Comparison of ENCODE assay signal across 9 mouse cellular contexts in the genomic region with DNA sequence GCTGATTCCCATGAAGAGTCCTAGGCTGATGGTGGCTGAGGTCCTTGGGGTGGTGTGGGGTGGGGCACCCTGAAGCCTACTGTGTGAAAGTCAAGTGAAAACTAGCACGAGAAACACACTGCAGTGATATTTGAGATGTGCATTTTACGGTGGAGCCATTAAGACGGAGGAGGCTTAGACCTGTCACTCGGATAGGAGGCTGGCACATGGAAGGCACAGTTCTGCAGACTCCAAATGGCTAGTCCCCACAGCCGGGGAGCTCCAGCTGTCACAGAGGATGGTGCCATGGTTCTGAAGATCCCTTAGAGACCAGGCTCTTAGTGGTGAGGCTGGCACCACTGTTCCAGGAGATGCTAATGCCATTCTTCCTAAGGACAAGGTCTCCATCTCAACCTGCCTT. TPM values are rescaled to one million over a fixed set of nuclear protein-coding genes. Genes with fewer than 3 reads are reported as not detected.
DNase-seq lines count a peak whose midpoint lies in the region; ATAC-seq and TF ChIP-seq lines count a peak whose summit lies in the region.
"Had no signal": no experiment of that assay in that cellular context is flagged by ENCODE, and none has a peak within 500 bp of the region (broad histone marks: within the 10 kb centered on the region; RNA-seq: fewer than 3 reads in every experiment).

No protein-coding gene starts in this region.

- no peaks in the 10 kb centered on the region for H3K9me3 ChIP-seq in kidney, postnatal 0 days (replicated peaks; ENCODE audit: low read length)
- H3K9me3 ChIP-seq in ES-Bruce4 (replicated peaks; ENCODE audit: control insufficient read depth, insufficient read depth, low read length, poor library complexity, severe bottlenecking): no peaks in the 10 kb centered on the region
- H3K9me3 ChIP-seq in hindbrain, embryonic 14.5 days (ENCODE audit: control insufficient read depth, low read length): no peaks in the 10 kb centered on the region

- peak; percentile 35; the same call in 1 of the 2 replicates for ATAC-seq in frontal cortex, adult (ENCODE audit: low TSS enrichment)
- ATAC-seq in kidney, postnatal 0 days (replicated peaks; ENCODE audit: low FRiP score, low read depth): no peak
- no peak for ATAC-seq in hindbrain, embryonic 14.5 days (ENCODE audit: low FRiP score)
- ATAC-seq: intestine, embryonic 16.5 days had no signal

- no peak for DNase-seq in frontal cortex, postnatal 25 days (ENCODE audit: low spot score in 2 of 2)
- DNase-seq in kidney, postnatal 0 days (ENCODE audit: low spot score): no peak
- DNase-seq in kidney, postnatal 10 days: no peak
- DNase-seq in hindbrain, embryonic 14.5 days (ENCODE audit: low spot score): no peak
- no peak for DNase-seq in thymus, postnatal 0 days (ENCODE audit: low spot score)
- DNase-seq in layer of hippocampus, adult 9-10 months (ENCODE audit: low spot score): no peak

- no peaks in the 10 kb centered on the region for H3K36me3 ChIP-seq in kidney, postnatal 0 days (ENCODE audit: insufficient read depth, low read length)
- H3K36me3 ChIP-seq in ES-Bruce4 (ENCODE audit: control insufficient read depth, insufficient read depth, low read length, poor library complexity, severe bottlenecking): no peaks in the 10 kb centered on the region
- peaks cover 27% of the 10 kb centered on the region for H3K36me3 ChIP-seq in hindbrain, embryonic 14.5 days (replicated peaks; ENCODE audit: control insufficient read depth, insufficient read depth)

- 38% methylated on average over 5 of the region's 5 CpGs for WGBS in kidney, postnatal 0 days
- 72% methylated on average over 5 of the region's 5 CpGs for WGBS in hindbrain, embryonic 14.5 days

- peak overlapping the region; percentile 44; the same call in 1 of the 2 replicates for H3K27ac ChIP-seq in kidney, postnatal 0 days
- 0 out of 2 replicates have a peak overlapping the region, but pooled peaks have one; percentile 24 for H3K27ac ChIP-seq in ES-Bruce4 (ENCODE audit: insufficient read depth, low read length)
- 0 out of 2 replicates have a peak overlapping the region, but pooled peaks have one; percentile 14 for H3K27ac ChIP-seq in hindbrain, embryonic 14.5 days

- H3K4me1 ChIP-seq in kidney, postnatal 0 days (replicated peaks; ENCODE audit: insufficient read depth, low read length): peaks cover 20% of the 10 kb centered on the region
- H3K4me1 ChIP-seq in ES-Bruce4 (ENCODE audit: control insufficient read depth, insufficient read depth, low read length): peaks cover 2% of the 10 kb centered on the region
- peaks cover 28% of the 10 kb centered on the region for H3K4me1 ChIP-seq in hindbrain, embryonic 14.5 days (replicated peaks; ENCODE audit: control insufficient read depth, insufficient read depth, low read length)

- H3K4me3 ChIP-seq in kidney, postnatal 0 days (replicated peaks; ENCODE audit: low read depth, low read length): no peak overlapping the region
- no peak overlapping the region for H3K4me3 ChIP-seq in ES-Bruce4 (ENCODE audit: low read depth, low read length)
- no peak overlapping the region for H3K4me3 ChIP-seq in hindbrain, embryonic 14.5 days (replicated peaks; ENCODE audit: low read length)

- no peak for TF ChIP-seq POLR2A in ES-Bruce4 (IDR thresholded peaks at IDR 0.05; ENCODE audit: insufficient read depth, low read length)

- TF ChIP-seq EP300 in ES-Bruce4 (IDR thresholded peaks at IDR 0.05; ENCODE audit: insufficient read depth, low read depth, low read length): no peak

- no peak overlapping the region for H3K9ac ChIP-seq in kidney, postnatal 0 days (ENCODE audit: low read depth, low read length)
- H3K9ac ChIP-seq in ES-Bruce4 (ENCODE audit: low read depth, poor library complexity, severe bottlenecking): no peak overlapping the region
- no peak overlapping the region for H3K9ac ChIP-seq in hindbrain, embryonic 14.5 days

- H3K4me2 ChIP-seq in kidney, postnatal 0 days (ENCODE audit: low read length): 0 out of 2 replicates have a peak overlapping the region, but pooled peaks have one; percentile 3
- no peak overlapping the region for H3K4me2 ChIP-seq in hindbrain, embryonic 14.5 days (replicated peaks)

- no peaks in the 10 kb centered on the region for H3K27me3 ChIP-seq in kidney, postnatal 0 days (ENCODE audit: insufficient read depth, low read length)
- H3K27me3 ChIP-seq in ES-Bruce4 (ENCODE audit: control insufficient read depth, insufficient read depth, low read length, poor library complexity, severe bottlenecking): no peaks in the 10 kb centered on the region
- no peaks in the 10 kb centered on the region for H3K27me3 ChIP-seq in hindbrain, embryonic 14.5 days (ENCODE audit: control insufficient read depth, insufficient read depth, low read length)

- no peak for TF ChIP-seq CTCF in kidney, postnatal 0 days (IDR thresholded peaks at IDR 0.05; ENCODE audit: low read depth)
- no peak for TF ChIP-seq CTCF in ES-Bruce4 (IDR thresholded peaks at IDR 0.05; ENCODE audit: low read depth, low read length)

RNA-seq across cellular contexts. Expression of gene Plxnb2, which starts 2.3 kb away (rescaled TPM):
- polyA plus RNA-seq in kidney, postnatal 0 days (2015; fragmentation: Nextera tagmentation; extraction: Ambion mirVana): 126 and 130 TPM in 2 replicates
- 86.1 and 96.7 TPM in 2 replicates for polyA plus RNA-seq in ES-Bruce4 (2011; ENCODE audit: insufficient read depth, insufficient read length, low read depth, missing spikeins)
- polyA plus RNA-seq in hindbrain, embryonic 14.5 days (2014; fragmentation: Nextera tagmentation; extraction: Ambion mirVana): 99.2 and 101 TPM in 2 replicates
- polyA plus RNA-seq in thymus, postnatal 0 days (2015; fragmentation: Nextera tagmentation; extraction: Ambion mirVana): 19.0 and 19.4 TPM in 2 replicates

RNA-seq across cellular contexts. Expression of gene Dennd6b, which starts 13.5 kb away (rescaled TPM):
- polyA plus RNA-seq in kidney, postnatal 0 days (2015; fragmentation: Nextera tagmentation; extraction: Ambion mirVana): 10.4 and 11.7 TPM in 2 replicates
- 9.1 and 10.0 TPM in 2 replicates for polyA plus RNA-seq in ES-Bruce4 (2011; ENCODE audit: insufficient read depth, insufficient read length, low read depth, missing spikeins)
- 71.4 and 71.6 TPM in 2 replicates for polyA plus RNA-seq in hindbrain, embryonic 14.5 days (2014; fragmentation: Nextera tagmentation; extraction: Ambion mirVana)
- 13.5 and 14.2 TPM in 2 replicates for polyA plus RNA-seq in thymus, postnatal 0 days (2015; fragmentation: Nextera tagmentation; extraction: Ambion mirVana)

RNA-seq across cellular contexts. Expression of gene Ppp6r2, which starts 28.5 kb away (rescaled TPM):
- 25.9 and 26.8 TPM in 2 replicates for polyA plus RNA-seq in kidney, postnatal 0 days (2015; fragmentation: Nextera tagmentation; extraction: Ambion mirVana)
- polyA plus RNA-seq in ES-Bruce4 (2011; ENCODE audit: insufficient read depth, insufficient read length, low read depth, missing spikeins): 13.3 and 14.3 TPM in 2 replicates
- polyA plus RNA-seq in hindbrain, embryonic 14.5 days (2014; fragmentation: Nextera tagmentation; extraction: Ambion mirVana): 78.2 and 84.0 TPM in 2 replicates
- 30.8 and 38.2 TPM in 2 replicates for polyA plus RNA-seq in thymus, postnatal 0 days (2015; fragmentation: Nextera tagmentation; extraction: Ambion mirVana)

RNA-seq across cellular contexts. Expression of gene Mapk11, which starts 33.4 kb away (rescaled TPM):
- 7.5 and 9.3 TPM in 2 replicates for polyA plus RNA-seq in kidney, postnatal 0 days (2015; fragmentation: Nextera tagmentation; extraction: Ambion mirVana)
- polyA plus RNA-seq in ES-Bruce4 (2011; ENCODE audit: insufficient read depth, insufficient read length, low read depth, missing spikeins): 9.1 and 9.3 TPM in 2 replicates
- polyA plus RNA-seq in hindbrain, embryonic 14.5 days (2014; fragmentation: Nextera tagmentation; extraction: Ambion mirVana): 20.4 and 22.4 TPM in 2 replicates
- 4.9 and 5.6 TPM in 2 replicates for polyA plus RNA-seq in thymus, postnatal 0 days (2015; fragmentation: Nextera tagmentation; extraction: Ambion mirVana)

RNA-seq across cellular contexts. Expression of gene Mapk12, which starts 42.3 kb away (rescaled TPM):
- polyA plus RNA-seq in kidney, postnatal 0 days (2015; fragmentation: Nextera tagmentation; extraction: Ambion mirVana): 12.3 and 13.5 TPM in 2 replicates
- 33.2 and 38.2 TPM in 2 replicates for polyA plus RNA-seq in ES-Bruce4 (2011; ENCODE audit: insufficient read depth, insufficient read length, low read depth, missing spikeins)
- 3.3 and 4.0 TPM in 2 replicates for polyA plus RNA-seq in hindbrain, embryonic 14.5 days (2014; fragmentation: Nextera tagmentation; extraction: Ambion mirVana)
- polyA plus RNA-seq in thymus, postnatal 0 days (2015; fragmentation: Nextera tagmentation; extraction: Ambion mirVana): 1.2 TPM in 2 replicates
